Mouse (Mus musculus) stomach, embryonic 16.5 days (tissue): ENCODE data around the gene Evx2. TPM values are rescaled to one million over a fixed set of nuclear protein-coding genes. Genes with fewer than 3 reads are reported as not detected.
A peak's percentile ranks its signal among the peaks of the same experiment; 100 is the strongest.

Experiments used
- ATAC-seq: fragments of 200-750 bp; cut with Nextera tagmentation; 2 replicates; pipeline ENCODE4 v1.8.0; 2017; ENCODE audit warnings: moderate number of reproducible peaks, moderate TSS enrichment; ENCODE audit not compliant: insufficient read depth, low FRiP score
- H3K27ac ChIP-seq: fragments of 300-500 bp; sonication (generic); 2 replicates; pipeline ENCODE4 v1.5.1; 2014; ENCODE audit warnings: low read length
- H3K27me3 ChIP-seq: fragments of 300-500 bp; sonication (generic); 2 replicates; pipeline ENCODE4 v1.6.1; 2014; ENCODE audit warnings: low read length, control low read depth, mixed read lengths; ENCODE audit not compliant: control insufficient read depth, insufficient read depth
- H3K36me3 ChIP-seq: fragments of 300-500 bp; sonication (generic); 2 replicates; pipeline ENCODE4 v1.6.1; 2014; ENCODE audit warnings: low read length; ENCODE audit not compliant: control insufficient read depth, insufficient read depth
- H3K4me1 ChIP-seq: fragments of 300-500 bp; sonication (generic); 2 replicates; pipeline ENCODE4 v1.6.1; 2014; ENCODE audit warnings: low read length, control low read depth, mixed read lengths; ENCODE audit not compliant: control insufficient read depth, insufficient read depth
- H3K4me2 ChIP-seq: fragments of 300-500 bp; sonication (generic); 2 replicates; pipeline ENCODE4 v1.6.1; 2014; ENCODE audit warnings: low read depth, low read length, mixed read lengths
- H3K4me3 ChIP-seq: fragments of 300-500 bp; sonication (generic); replicated peaks from 2 replicates; pipeline ENCODE4 v1.5.1; 2014; ENCODE audit warnings: mild to moderate bottlenecking, low read length
- H3K9ac ChIP-seq: fragments of 300-500 bp; sonication (generic); 2 replicates; pipeline ENCODE4 v1.6.1; 2014; ENCODE audit warnings: low read length
- H3K9me3 ChIP-seq: fragments of 300-500 bp; sonication (generic); replicated peaks from 2 replicates; pipeline ENCODE4 v1.6.1; 2016; ENCODE audit warnings: low read length, control low read depth; ENCODE audit not compliant: control insufficient read depth
- WGBS: fragments of 180-500 bp; shearing (Covaris S2); extraction: QIAGEN DNeasy Blood & Tissue Kit; methylation state at CpG from one replicate; pipeline ENCODE4 v1.1.7; 2014; 5-methylcytosine and 5-hydroxymethylcytosine counted together
- polyA plus RNA-seq: library from polyadenylated mRNA; unstranded; fragments of >200 nt; fragmentation: Nextera tagmentation; extraction: Ambion mirVana; gene quantifications from 2 replicates; pipeline ENCODE4 v1.2.1, GENCODE M21; 2015

The Evx2 gene
- polyA plus RNA-seq, 1 experiment from 2014 or later, result not detected

- Histone ChIP-seq H3K4me1 (0 out of 2 replicates have a peak, but pooled peaks cover 3% of the 10 kb centered on the region), H3K9ac (no peak overlapping the region), H3K4me3 (no peak overlapping the region), H3K4me2 (no peak overlapping the region), H3K9me3 (no peaks in the 10 kb centered on the region), H3K27ac (no peak overlapping the region), H3K27me3 (peaks cover 90% of the 10 kb centered on the region), H3K36me3 (no peaks in the 10 kb centered on the region)
- 13% methylated on average over 10 of the region's 10 CpGs for WGBS
- no peak for ATAC-seq
Observed at GRCm38 (mm10) chr2:74703317-74703716, 44.0 kb upstream of the Evx2 start.

- Histone ChIP-seq H3K4me2 (no peak overlapping the region), H3K9me3 (no peaks in the 10 kb centered on the region), H3K4me3 (no peak overlapping the region), H3K27ac (no peak overlapping the region), H3K4me1 (peaks cover 7% of the 10 kb centered on the region), H3K36me3 (no peaks in the 10 kb centered on the region), H3K9ac (no peak overlapping the region), H3K27me3 (peaks cover 90% of the 10 kb centered on the region)
- 30% methylated on average over 6 of the region's 6 CpGs for WGBS
- no peak for ATAC-seq
Observed at GRCm38 (mm10) chr2:74702820-74703219, 43.5 kb upstream of the Evx2 start.

- no peak overlapping the region for H3K27ac ChIP-seq
- no peak overlapping the region for H3K9ac ChIP-seq
- 13% methylated on average over 17 of the region's 17 CpGs for WGBS
- no peak overlapping the region for H3K4me2 ChIP-seq
- H3K36me3 ChIP-seq, result no peaks in the 10 kb centered on the region
- peaks cover 9% of the 10 kb centered on the region for H3K4me1 ChIP-seq
- peaks cover 90% of the 10 kb centered on the region for H3K27me3 ChIP-seq
- H3K4me3 ChIP-seq, result no peak overlapping the region
- ATAC-seq, result no peak
- no peaks in the 10 kb centered on the region for H3K9me3 ChIP-seq
Observed at GRCm38 (mm10) chr2:74701949-74702819, 42.8 kb upstream of the Evx2 start.

- no peak overlapping the region for H3K9ac ChIP-seq
- WGBS, result 9% methylated on average over 22 of the region's 22 CpGs
- ATAC-seq, result no peak
- peaks cover 94% of the 10 kb centered on the region for H3K27me3 ChIP-seq
- H3K27ac ChIP-seq, result no peak overlapping the region
- H3K9me3 ChIP-seq, result no peaks in the 10 kb centered on the region
- no peaks in the 10 kb centered on the region for H3K36me3 ChIP-seq
- peaks cover 8% of the 10 kb centered on the region for H3K4me1 ChIP-seq
- H3K4me3 ChIP-seq, result no peak overlapping the region
- H3K4me2 ChIP-seq, result no peak overlapping the region
Observed at GRCm38 (mm10) chr2:74700546-74701112, 41.3 kb upstream of the Evx2 start.

- WGBS, result 10% methylated on average over 23 of the region's 23 CpGs
- ATAC-seq, result no peak
- Histone ChIP-seq H3K4me3 (no peak overlapping the region), H3K36me3 (no peaks in the 10 kb centered on the region), H3K9me3 (no peaks in the 10 kb centered on the region), H3K4me2 (no peak overlapping the region), H3K9ac (no peak overlapping the region), H3K4me1 (peaks cover 6% of the 10 kb centered on the region), H3K27ac (no peak overlapping the region), H3K27me3 (peaks cover 94% of the 10 kb centered on the region)
Observed at GRCm38 (mm10) chr2:74699664-74700545, 40.5 kb upstream of the Evx2 start.

- H3K4me2 ChIP-seq, result no peak overlapping the region
- H3K27ac ChIP-seq, result no peak overlapping the region
- H3K4me3 ChIP-seq, result no peak overlapping the region
- H3K9ac ChIP-seq, result no peak overlapping the region
- H3K9me3 ChIP-seq, result no peaks in the 10 kb centered on the region
- WGBS, result 2% methylated on average over 17 of the region's 17 CpGs
- H3K4me1 ChIP-seq, result peaks cover 6% of the 10 kb centered on the region
- peaks cover 94% of the 10 kb centered on the region for H3K27me3 ChIP-seq
- no peak for ATAC-seq
- no peaks in the 10 kb centered on the region for H3K36me3 ChIP-seq
Observed at GRCm38 (mm10) chr2:74699053-74699430, 39.7 kb upstream of the Evx2 start.

- under 1% methylated on average over 81 of the region's 86 CpGs for WGBS
- peak overlapping the region; percentile 39 for H3K4me3 ChIP-seq
- peak overlapping the region; percentile 50 for H3K4me2 ChIP-seq
- H3K9ac ChIP-seq, result no peak overlapping the region
- H3K27ac ChIP-seq, result no peak overlapping the region
- H3K36me3 ChIP-seq, result no peaks in the 10 kb centered on the region
- no peak for ATAC-seq
- peaks cover 96% of the 10 kb centered on the region for H3K27me3 ChIP-seq
- H3K9me3 ChIP-seq, result no peaks in the 10 kb centered on the region
- peaks cover 6% of the 10 kb centered on the region for H3K4me1 ChIP-seq
Observed at GRCm38 (mm10) chr2:74698201-74699052, 39.1 kb upstream of the Evx2 start.

- H3K4me1 ChIP-seq, result peaks cover 6% of the 10 kb centered on the region
- H3K9me3 ChIP-seq, result no peaks in the 10 kb centered on the region
- H3K27me3 ChIP-seq, result peaks cover 96% of the 10 kb centered on the region
- under 1% methylated on average over 43 of the region's 43 CpGs for WGBS
- peak within 1 kb of the TSS; percentile 39 for H3K4me3 ChIP-seq
- no peak for ATAC-seq
- H3K36me3 ChIP-seq, result no peaks in the 10 kb centered on the region
- H3K27ac ChIP-seq, result no peak within 1 kb of the TSS
- no peak within 1 kb of the TSS for H3K9ac ChIP-seq
- peak within 1 kb of the TSS; percentile 50 for H3K4me2 ChIP-seq
Observed at GRCm38 (mm10) chr2:74697567-74698121, 38.3 kb upstream of the Evx2 start, which contains the start of gene Hoxd9. TSS of gene Hoxd9 (plus strand) at chr2:74697727.
